Mouse (Mus musculus) midbrain, postnatal 0 days (tissue): ENCODE measurements at regions not wholly inside any gene's neighbourhood (a gene's known extent, or its start where the extent isn't known, plus 50 kb on each side); places are given as distances from the start of the nearest gene placed in this dataset.

Experiments
- ATAC-seq: fragments of 200-750 bp; cut with Nextera tagmentation; 2 replicates; pipeline ENCODE4 v1.8.0; 2017; ENCODE audit warnings: moderate number of reproducible peaks, mild to moderate bottlenecking, moderate TSS enrichment, moderate library complexity; ENCODE audit not compliant: low FRiP score
- DNase-seq: peaks from one replicate; pipeline ENCODE4 v3.0.0-alpha.2; 2015; ENCODE audit warnings: low spot score
- H3K27ac ChIP-seq: fragments of 300-500 bp; sonication (generic); 2 replicates; pipeline ENCODE4 v1.5.1; 2014; ENCODE audit warnings: low read depth, mild to moderate bottlenecking, low read length, mixed read lengths
- H3K27me3 ChIP-seq: fragments of 300-500 bp; sonication (generic); 2 replicates; pipeline ENCODE4 v1.6.1; 2014; ENCODE audit warnings: low read length, control low read depth, mixed read lengths; ENCODE audit not compliant: insufficient read depth
- H3K36me3 ChIP-seq: fragments of 300-500 bp; sonication (generic); 2 replicates; pipeline ENCODE4 v1.6.1; 2014; ENCODE audit warnings: low read length, control low read depth, mixed read lengths; ENCODE audit not compliant: insufficient read depth
- H3K4me1 ChIP-seq: fragments of 300-500 bp; sonication (generic); 2 replicates; pipeline ENCODE4 v1.6.1; 2014; ENCODE audit warnings: mild to moderate bottlenecking, control low read depth, antibody characterized with exemption, low read length, mixed read lengths; ENCODE audit not compliant: insufficient read depth
- H3K4me2 ChIP-seq: fragments of 300-500 bp; sonication (generic); 2 replicates; pipeline ENCODE4 v1.6.1; 2014; ENCODE audit warnings: low read depth, mild to moderate bottlenecking, low read length, mixed read lengths; ENCODE audit not compliant: poor library complexity, severe bottlenecking
- H3K4me3 ChIP-seq: fragments of 300-500 bp; sonication (generic); 2 replicates; pipeline ENCODE4 v1.5.1; 2014; ENCODE audit warnings: low read depth, mild to moderate bottlenecking, low read length, moderate library complexity
- H3K9ac ChIP-seq: fragments of 300-500 bp; sonication (generic); replicated peaks from 2 replicates; pipeline ENCODE4 v1.6.1; 2014; ENCODE audit warnings: mild to moderate bottlenecking, low read length, moderate library complexity, mixed read lengths; ENCODE audit not compliant: poor library complexity, severe bottlenecking
- H3K9me3 ChIP-seq: fragments of 300-500 bp; sonication (generic); 2 replicates; pipeline ENCODE4 v1.6.1; 2016; ENCODE audit warnings: low read length, control low read depth
- CTCF ChIP-seq: IDR thresholded peaks from 2 replicates; pipeline ENCODE4 v1.5.1; 2016; ENCODE audit warnings: antibody characterized with exemption, mild to moderate bottlenecking
- WGBS: fragments of 180-500 bp; shearing (Covaris S2); extraction: QIAGEN DNeasy Blood & Tissue Kit; methylation state at CpG from one replicate; pipeline ENCODE4 v1.1.7; 2014; 5-methylcytosine and 5-hydroxymethylcytosine counted together

DNA sequence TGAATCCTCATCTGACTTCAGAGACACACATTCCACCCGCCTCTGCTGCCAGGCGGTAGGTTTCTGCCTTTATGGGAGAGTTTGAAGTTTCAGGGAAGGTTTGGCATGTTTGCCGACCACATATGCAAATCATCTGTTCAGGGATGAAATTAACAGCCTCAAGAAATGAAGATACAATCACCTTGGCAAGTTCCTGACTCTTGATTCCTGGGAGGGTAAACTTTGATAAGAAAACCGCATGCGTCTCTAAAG is 2636.0 kb upstream of the Gm7489 start:
- 92% methylated on average over 5 of the region's 5 CpGs for WGBS
- Histone ChIP-seq H3K4me2 (no peak overlapping the region), H3K27me3 (no peaks in the 10 kb centered on the region), H3K27ac (no peak overlapping the region), H3K9ac (no peak overlapping the region), H3K9me3 (no peaks in the 10 kb centered on the region), H3K36me3 (no peaks in the 10 kb centered on the region), H3K4me1 (no peaks in the 10 kb centered on the region), H3K4me3 (no peak overlapping the region)
- DNase-seq (no peak), ATAC-seq (no peak)
- no peak for TF ChIP-seq CTCF

DNA sequence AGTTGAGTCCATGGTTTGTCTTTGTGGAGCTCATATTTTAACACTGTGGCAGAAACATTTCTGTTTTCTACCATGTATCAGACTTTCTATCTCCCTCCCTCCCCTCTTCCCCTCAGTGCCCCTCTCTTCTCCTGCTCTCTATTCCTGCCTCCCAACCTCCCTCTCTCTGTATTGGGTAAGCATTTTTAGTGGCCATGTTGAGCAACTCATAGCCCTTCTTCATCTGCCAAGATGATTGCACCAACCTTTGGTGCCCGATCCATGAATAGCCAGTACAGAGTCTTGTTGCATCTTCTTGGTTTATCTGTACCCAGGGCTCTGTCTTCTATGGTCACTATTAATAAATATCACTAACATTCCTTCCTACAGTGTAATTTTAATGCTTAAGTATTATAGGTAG is 2630.6 kb upstream of the Gm7489 start:
- DNase-seq (no peak), ATAC-seq (no peak)
- no peak overlapping the region for H3K4me2 ChIP-seq
- no peak overlapping the region for H3K9ac ChIP-seq
- TF ChIP-seq CTCF, result no peak
- H3K27ac ChIP-seq, result no peak overlapping the region
- no peak overlapping the region for H3K4me3 ChIP-seq
- H3K27me3 ChIP-seq, result no peaks in the 10 kb centered on the region
- no peaks in the 10 kb centered on the region for H3K36me3 ChIP-seq
- no peaks in the 10 kb centered on the region for H3K9me3 ChIP-seq
- no peaks in the 10 kb centered on the region for H3K4me1 ChIP-seq
- 97% methylated on average over 1 of the region's 1 CpGs for WGBS

DNA sequence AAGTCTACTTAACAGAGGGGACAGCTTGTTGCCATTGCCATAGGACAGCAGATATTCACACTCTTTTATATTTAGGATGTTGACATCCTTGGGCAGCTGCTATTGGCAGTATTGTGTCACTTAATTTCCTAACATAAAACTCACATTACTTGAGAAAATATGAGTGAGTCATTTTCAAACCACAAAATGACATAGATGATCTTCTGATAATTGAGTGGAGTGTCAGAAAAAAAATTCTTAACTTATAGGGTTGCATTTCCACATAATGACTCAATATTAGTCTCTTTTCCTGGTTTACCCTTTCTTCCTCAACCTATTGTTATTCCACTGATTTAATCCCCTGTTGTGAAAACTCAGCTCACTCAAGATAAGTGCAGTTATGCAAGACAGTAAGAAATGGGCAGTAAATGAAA is 2629.5 kb upstream of the Gm7489 start:
- H3K27me3 ChIP-seq, result no peaks in the 10 kb centered on the region
- TF ChIP-seq CTCF, result no peak
- H3K36me3 ChIP-seq, result no peaks in the 10 kb centered on the region
- no peak for DNase-seq
- H3K4me2 ChIP-seq, result no peak overlapping the region
- H3K9me3 ChIP-seq, result no peaks in the 10 kb centered on the region
- H3K27ac ChIP-seq, result no peak overlapping the region
- no peak overlapping the region for H3K4me3 ChIP-seq
- no peaks in the 10 kb centered on the region for H3K4me1 ChIP-seq
- no peak overlapping the region for H3K9ac ChIP-seq
- no peak for ATAC-seq

DNA sequence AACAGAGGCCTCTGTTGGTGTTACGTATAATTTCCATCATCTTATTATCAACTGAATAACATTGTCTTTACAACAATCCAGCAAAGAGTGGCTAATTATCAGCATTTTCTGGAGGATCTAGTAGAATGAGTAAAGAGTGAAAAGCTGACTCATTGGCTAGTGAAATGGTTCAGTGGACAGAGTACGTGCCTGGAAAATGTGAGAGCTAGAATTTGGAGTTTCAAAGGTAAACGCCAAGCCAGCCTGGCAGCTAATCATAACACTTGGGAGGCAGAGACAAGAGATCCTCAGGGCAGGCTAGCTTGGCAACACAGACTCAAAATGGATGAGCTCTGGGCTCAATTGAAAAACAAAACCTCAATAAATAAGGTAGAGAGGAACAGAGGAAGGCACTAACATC is 2628.0 kb upstream of the Gm7489 start:
- ATAC-seq (no peak), DNase-seq (no peak)
- Histone ChIP-seq H3K4me1 (no peaks in the 10 kb centered on the region), H3K36me3 (no peaks in the 10 kb centered on the region), H3K4me2 (no peak overlapping the region), H3K9me3 (no peaks in the 10 kb centered on the region), H3K9ac (no peak overlapping the region), H3K27me3 (no peaks in the 10 kb centered on the region), H3K4me3 (no peak overlapping the region), H3K27ac (no peak overlapping the region)
- 79% methylated on average over 3 of the region's 3 CpGs for WGBS
- no peak for TF ChIP-seq CTCF

DNA sequence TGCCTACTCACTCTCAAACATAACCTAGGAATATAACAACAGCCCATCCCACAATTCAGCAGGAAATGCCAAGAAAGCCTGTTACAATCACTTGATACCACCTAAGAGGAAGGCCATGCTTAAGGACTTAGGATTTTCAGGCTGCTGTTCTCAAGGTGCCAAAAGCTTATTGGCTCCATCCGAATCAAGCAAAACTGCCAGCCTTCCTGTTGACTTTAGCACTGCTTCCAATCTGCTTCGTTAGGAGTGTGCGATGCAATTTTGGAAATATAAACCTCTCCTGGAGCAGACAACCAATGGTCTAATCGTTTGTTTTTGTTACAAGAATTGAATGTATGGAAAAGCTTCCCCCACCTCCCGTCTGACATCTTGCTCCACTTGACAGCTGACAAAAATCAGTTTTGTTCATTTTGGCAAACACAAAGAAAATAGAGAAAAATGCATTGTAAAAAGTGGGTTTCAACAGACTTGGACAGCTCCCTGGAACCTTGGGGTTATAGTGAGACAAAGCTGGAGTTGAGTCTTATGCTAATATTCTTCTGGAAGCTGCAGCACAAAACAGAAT is 2620.0 kb upstream of the Gm7489 start:
- H3K27me3 ChIP-seq, result no peaks in the 10 kb centered on the region
- no peak overlapping the region for H3K4me2 ChIP-seq
- H3K4me1 ChIP-seq, result no peaks in the 10 kb centered on the region
- H3K27ac ChIP-seq, result no peak overlapping the region
- ATAC-seq (no peak), DNase-seq (no peak)
- TF ChIP-seq CTCF, result no peak
- WGBS, result 72% methylated on average over 5 of the region's 5 CpGs
- no peaks in the 10 kb centered on the region for H3K36me3 ChIP-seq
- H3K9ac ChIP-seq, result no peak overlapping the region
- H3K9me3 ChIP-seq, result no peaks in the 10 kb centered on the region
- H3K4me3 ChIP-seq, result no peak overlapping the region

DNA sequence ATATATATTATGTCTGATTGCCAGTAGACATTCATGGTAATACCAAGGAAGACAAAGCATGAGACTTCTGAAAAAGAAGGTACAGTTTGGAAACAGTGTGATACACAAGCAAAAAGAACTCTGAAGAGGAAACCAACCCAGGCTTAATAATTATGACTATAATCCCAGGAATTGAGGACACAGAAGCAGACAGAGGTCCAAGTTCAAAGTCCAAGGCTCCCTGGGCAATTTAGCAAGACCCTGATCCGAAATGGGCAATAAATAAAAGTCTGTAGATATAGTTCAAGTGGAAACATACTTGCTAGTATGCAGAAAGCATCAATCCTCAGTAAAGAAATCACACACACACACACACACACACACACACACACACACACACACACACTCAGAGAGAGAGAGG is 2618.7 kb upstream of the Gm7489 start:
- 86% methylated on average over 1 of the region's 1 CpGs for WGBS

More for the DNA sequence above, 2618.7 kb upstream of the Gm7489 start:
- DNase-seq, result no peak
- H3K4me1 ChIP-seq, result no peaks in the 10 kb centered on the region
- no peak overlapping the region for H3K4me3 ChIP-seq
- TF ChIP-seq CTCF, result no peak
- H3K27ac ChIP-seq, result no peak overlapping the region
- no peaks in the 10 kb centered on the region for H3K27me3 ChIP-seq
- H3K4me2 ChIP-seq, result no peak overlapping the region
- H3K36me3 ChIP-seq, result no peaks in the 10 kb centered on the region
- no peak overlapping the region for H3K9ac ChIP-seq
- H3K9me3 ChIP-seq, result no peaks in the 10 kb centered on the region
- no peak for ATAC-seq
